Mouse (Mus musculus): ENCODE measurements at regions not wholly inside any gene's neighbourhood (a gene's known extent, or its start where the extent isn't known, plus 50 kb on each side); places are given as distances from the start of the nearest gene placed in this dataset.

- Histone ChIP-seq H3K27ac (no peak overlapping the region), H3K4me3 (no peak overlapping the region), H3K9me3 (0 out of 2 replicates have a peak, but pooled peaks cover 3% of the 10 kb centered on the region), H3K36me3 (no peaks in the 10 kb centered on the region), H3K4me1 (replicated peaks) (peaks cover 3% of the 10 kb centered on the region; the same call in 1 of the 2 replicates), H3K27me3 (ENCODE audit: insufficient read depth, poor library complexity, severe bottlenecking) (no peaks in the 10 kb centered on the region)
- no peak for DNase-seq (ENCODE audit: low spot score)
- 80% methylated on average over 1 of the region's 1 CpGs for WGBS
Observed at GRCm38 (mm10) chr8:87329371-87329770, 143.0 kb downstream of the Cbln1 start.

- no peak overlapping the region for H3K27ac ChIP-seq
Observed at GRCm38 (mm10) chr8:87314570-87314969, 157.8 kb downstream of the Cbln1 start.

GRCm38 (mm10) chr8:87311282-87311681, 161.1 kb downstream of the Cbln1 start:
- Histone ChIP-seq H3K4me1 (replicated peaks) (0 out of 2 replicates have a peak, but pooled peaks cover 2% of the 10 kb centered on the region), H3K36me3 (no peaks in the 10 kb centered on the region), H3K9me3 (no peaks in the 10 kb centered on the region), H3K27ac (no peak overlapping the region), H3K4me3 (no peak overlapping the region), H3K27me3 (ENCODE audit: insufficient read depth, poor library complexity, severe bottlenecking) (no peaks in the 10 kb centered on the region)
- WGBS, result 91% methylated on average over 7 of the region's 7 CpGs
- DNase-seq (ENCODE audit: low spot score), result no peak

More at GRCm38 (mm10) chr8:87314570-87314969, 157.8 kb downstream of the Cbln1 start:
- H3K4me3 ChIP-seq, result no peak overlapping the region
- H3K36me3 ChIP-seq, result no peaks in the 10 kb centered on the region
- DNase-seq (ENCODE audit: low spot score), result no peak
- H3K27me3 ChIP-seq (ENCODE audit: insufficient read depth, poor library complexity, severe bottlenecking), result no peaks in the 10 kb centered on the region
- WGBS, result 74% methylated on average over 3 of the region's 3 CpGs
- H3K4me1 ChIP-seq (replicated peaks), result 0 out of 2 replicates have a peak, but pooled peaks cover 2% of the 10 kb centered on the region
- H3K9me3 ChIP-seq, result no peaks in the 10 kb centered on the region

GRCm38 (mm10) chr8:87308311-87308710, 164.1 kb downstream of the Cbln1 start:
- WGBS, result 76% methylated on average over 3 of the region's 3 CpGs

GRCm38 (mm10) chr8:87305001-87305400, 167.4 kb downstream of the Cbln1 start:
- DNase-seq (ENCODE audit: low spot score), result no peak
- H3K36me3 ChIP-seq, result no peaks in the 10 kb centered on the region
- 85% methylated on average over 6 of the region's 6 CpGs for WGBS
- H3K27ac ChIP-seq, result no peak overlapping the region
- no peaks in the 10 kb centered on the region for H3K27me3 ChIP-seq (ENCODE audit: insufficient read depth, poor library complexity, severe bottlenecking)
- H3K4me3 ChIP-seq, result no peak overlapping the region
- H3K4me1 ChIP-seq (replicated peaks), result peaks cover 5% of the 10 kb centered on the region; the same call in 1 of the 2 replicates
- H3K9me3 ChIP-seq, result no peaks in the 10 kb centered on the region

More at GRCm38 (mm10) chr8:87308311-87308710, 164.1 kb downstream of the Cbln1 start:
- H3K36me3 ChIP-seq, result no peaks in the 10 kb centered on the region
- H3K27ac ChIP-seq, result no peak overlapping the region
- no peak overlapping the region for H3K4me3 ChIP-seq
- DNase-seq (ENCODE audit: low spot score), result no peak
- H3K4me1 ChIP-seq (replicated peaks), result no peaks in the 10 kb centered on the region
- H3K27me3 ChIP-seq (ENCODE audit: insufficient read depth, poor library complexity, severe bottlenecking), result no peaks in the 10 kb centered on the region
- no peaks in the 10 kb centered on the region for H3K9me3 ChIP-seq

GRCm38 (mm10) chr8:87303522-87303921, 168.9 kb downstream of the Cbln1 start:
- 93% methylated on average over 5 of the region's 5 CpGs for WGBS
- Histone ChIP-seq H3K27ac (no peak overlapping the region), H3K4me1 (replicated peaks) (peaks cover 5% of the 10 kb centered on the region; the same call in 1 of the 2 replicates), H3K27me3 (ENCODE audit: insufficient read depth, poor library complexity, severe bottlenecking) (no peaks in the 10 kb centered on the region), H3K4me3 (no peak overlapping the region), H3K9me3 (no peaks in the 10 kb centered on the region), H3K36me3 (no peaks in the 10 kb centered on the region)
- DNase-seq (ENCODE audit: low spot score), result no peak

- Histone ChIP-seq H3K4me1 (replicated peaks) (peaks cover 5% of the 10 kb centered on the region; the same call in 1 of the 2 replicates), H3K4me3 (no peak overlapping the region), H3K36me3 (no peaks in the 10 kb centered on the region), H3K9me3 (no peaks in the 10 kb centered on the region), H3K27ac (no peak overlapping the region), H3K27me3 (ENCODE audit: insufficient read depth, poor library complexity, severe bottlenecking) (no peaks in the 10 kb centered on the region)
- 93% methylated on average over 6 of the region's 6 CpGs for WGBS
- DNase-seq (ENCODE audit: low spot score), result no peak
Observed at GRCm38 (mm10) chr8:87297761-87298160, 174.6 kb downstream of the Cbln1 start.

- Histone ChIP-seq H3K4me1 (replicated peaks) (peaks cover 5% of the 10 kb centered on the region; the same call in 1 of the 2 replicates), H3K27ac (no peak overlapping the region), H3K4me3 (no peak overlapping the region), H3K27me3 (ENCODE audit: insufficient read depth, poor library complexity, severe bottlenecking) (no peaks in the 10 kb centered on the region), H3K9me3 (no peaks in the 10 kb centered on the region), H3K36me3 (no peaks in the 10 kb centered on the region)
- DNase-seq (ENCODE audit: low spot score), result no peak
- 94% methylated on average over 3 of the region's 3 CpGs for WGBS
Observed at GRCm38 (mm10) chr8:87297331-87297730, 175.1 kb downstream of the Cbln1 start.

- Histone ChIP-seq H3K27ac (no peak overlapping the region), H3K36me3 (no peaks in the 10 kb centered on the region), H3K4me3 (no peak overlapping the region), H3K27me3 (ENCODE audit: insufficient read depth, poor library complexity, severe bottlenecking) (no peaks in the 10 kb centered on the region), H3K4me1 (replicated peaks) (no peaks in the 10 kb centered on the region), H3K9me3 (no peaks in the 10 kb centered on the region)
- WGBS, result 84% methylated on average over 8 of the region's 8 CpGs
- no peak for DNase-seq (ENCODE audit: low spot score)
Observed at GRCm38 (mm10) chr8:87286059-87286458, 186.3 kb downstream of the Cbln1 start.

GRCm38 (mm10) chr8:87284356-87284755, 188.1 kb downstream of the Cbln1 start:
- 78% methylated on average over 4 of the region's 4 CpGs for WGBS
- H3K36me3 ChIP-seq, result no peaks in the 10 kb centered on the region
- no peaks in the 10 kb centered on the region for H3K9me3 ChIP-seq
- H3K27ac ChIP-seq, result no peak overlapping the region
- no peak overlapping the region for H3K4me3 ChIP-seq
- no peaks in the 10 kb centered on the region for H3K4me1 ChIP-seq (replicated peaks)
- no peaks in the 10 kb centered on the region for H3K27me3 ChIP-seq (ENCODE audit: insufficient read depth, poor library complexity, severe bottlenecking)
- no peak for DNase-seq (ENCODE audit: low spot score)

GRCm38 (mm10) chr8:87282511-87282910, 189.9 kb downstream of the Cbln1 start:
- DNase-seq (ENCODE audit: low spot score), result no peak
- Histone ChIP-seq H3K4me1 (replicated peaks) (no peaks in the 10 kb centered on the region), H3K4me3 (no peak overlapping the region), H3K36me3 (no peaks in the 10 kb centered on the region), H3K9me3 (no peaks in the 10 kb centered on the region), H3K27me3 (ENCODE audit: insufficient read depth, poor library complexity, severe bottlenecking) (no peaks in the 10 kb centered on the region), H3K27ac (no peak overlapping the region)
- 95% methylated on average over 4 of the region's 4 CpGs for WGBS

GRCm38 (mm10) chr8:87273328-87273727, 199.1 kb downstream of the Cbln1 start:
- H3K27ac ChIP-seq, result no peak overlapping the region
- H3K9me3 ChIP-seq, result 0 out of 2 replicates have a peak, but pooled peaks cover 5% of the 10 kb centered on the region
- H3K4me3 ChIP-seq, result no peak overlapping the region
- no peaks in the 10 kb centered on the region for H3K36me3 ChIP-seq
- 86% methylated on average over 6 of the region's 6 CpGs for WGBS
- no peaks in the 10 kb centered on the region; the same call in none of the 2 replicates for H3K27me3 ChIP-seq (ENCODE audit: insufficient read depth, poor library complexity, severe bottlenecking)
- peaks cover 16% of the 10 kb centered on the region; the same call in 1 of the 2 replicates for H3K4me1 ChIP-seq (replicated peaks)
- DNase-seq (ENCODE audit: low spot score), result no peak

- WGBS, result 87% methylated on average over 3 of the region's 3 CpGs
- no peak for DNase-seq (ENCODE audit: low spot score)
- no peaks in the 10 kb centered on the region for H3K36me3 ChIP-seq
- peaks cover 17% of the 10 kb centered on the region for H3K27me3 ChIP-seq (ENCODE audit: insufficient read depth, poor library complexity, severe bottlenecking)
- H3K9me3 ChIP-seq, result no peaks in the 10 kb centered on the region
- H3K4me3 ChIP-seq, result no peak overlapping the region
- peaks cover 16% of the 10 kb centered on the region; the same call in 1 of the 2 replicates for H3K4me1 ChIP-seq (replicated peaks)
- no peak overlapping the region for H3K27ac ChIP-seq
Observed at GRCm38 (mm10) chr8:87270525-87271187, 201.8 kb downstream of the Cbln1 start.
